Mouse (Mus musculus): Measurements from ENCODE around the gene Ppard.

DNA sequence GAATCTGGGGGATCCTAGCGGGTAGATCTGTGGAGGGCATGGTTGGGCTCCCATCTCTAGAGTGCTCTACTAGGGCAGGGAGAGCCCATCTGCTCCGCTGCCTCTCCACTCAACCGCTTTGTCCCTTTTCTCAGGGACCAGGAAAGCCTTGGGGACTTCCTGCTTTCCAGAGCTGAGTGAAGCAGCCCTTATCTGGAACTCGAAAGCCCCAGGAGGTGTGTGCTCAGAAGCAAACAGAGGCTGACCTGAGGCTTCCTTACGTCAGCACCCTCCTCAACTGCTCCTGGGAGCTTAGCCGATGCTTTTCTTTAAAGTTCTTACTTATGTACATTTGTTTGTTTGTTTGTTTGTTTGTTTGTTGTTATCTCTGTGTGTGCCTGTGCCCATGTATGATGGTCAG is 40.3 kb downstream of the Ppard start:
- TF ChIP-seq TAL1 (IDR thresholded peaks at IDR 0.05; ENCODE audit: low read length) = no peak
- no peak for TF ChIP-seq GATA1 (IDR thresholded peaks at IDR 0.05; ENCODE audit: low read length)

Measured in erythroblast, embryonic 14.5 days (primary cell).